Mouse (Mus musculus) midbrain, embryonic 14.5 days (tissue): ENCODE results near the gene Smim15. TPM values are rescaled to one million over a fixed set of nuclear protein-coding genes. Genes with fewer than 3 reads are reported as not detected.
A peak's percentile ranks its signal among the peaks of the same experiment; 100 is the strongest.

Experiments used
- ATAC-seq: fragments of 200-750 bp; cut with Nextera tagmentation; 2 replicates; pipeline ENCODE4 v1.8.0; 2017; ENCODE audit warnings: moderate number of reproducible peaks, moderate library complexity; ENCODE audit not compliant: low FRiP score, low TSS enrichment
- DNase-seq: peaks from one replicate; pipeline ENCODE4 v3.0.0-alpha.2; 2015
- H3K27ac ChIP-seq: fragments of 300-500 bp; sonication (generic); replicated peaks from 2 replicates; pipeline ENCODE4 v1.5.1; 2014; ENCODE audit warnings: mild to moderate bottlenecking, low read depth, low read length, moderate library complexity
- H3K27me3 ChIP-seq: fragments of 300-500 bp; sonication (generic); 2 replicates; pipeline ENCODE4 v1.6.1; 2014; ENCODE audit warnings: low read length, control low read depth, mixed read lengths; ENCODE audit not compliant: control insufficient read depth, insufficient read depth
- H3K36me3 ChIP-seq: fragments of 300-500 bp; sonication (generic); 2 replicates; pipeline ENCODE4 v1.6.1; 2014; ENCODE audit warnings: low read length, control low read depth; ENCODE audit not compliant: control insufficient read depth, insufficient read depth
- H3K4me1 ChIP-seq: fragments of 300-500 bp; sonication (generic); 2 replicates; pipeline ENCODE4 v1.6.1; 2014; ENCODE audit warnings: mild to moderate bottlenecking, antibody characterized with exemption, low read length, control low read depth; ENCODE audit not compliant: control insufficient read depth, insufficient read depth
- H3K4me2 ChIP-seq: fragments of 300-500 bp; sonication (generic); 2 replicates; pipeline ENCODE4 v1.6.1; 2014; ENCODE audit warnings: mild to moderate bottlenecking, low read length, moderate library complexity
- H3K4me3 ChIP-seq: fragments of 300-500 bp; sonication (generic); replicated peaks from 2 replicates; pipeline ENCODE4 v1.5.1; 2014; ENCODE audit warnings: low read depth, low read length
- H3K9ac ChIP-seq: fragments of 300-500 bp; sonication (generic); replicated peaks from 2 replicates; pipeline ENCODE4 v1.6.1; 2014; ENCODE audit warnings: mild to moderate bottlenecking, low read length, moderate library complexity
- H3K9me3 ChIP-seq: fragments of 300-500 bp; sonication (generic); 2 replicates; pipeline ENCODE4 v1.6.1; 2016; ENCODE audit warnings: low read length, control low read depth, mixed read lengths; ENCODE audit not compliant: control insufficient read depth
- WGBS: fragments of 180-500 bp; shearing (Covaris S2); extraction: QIAGEN DNeasy Blood & Tissue Kit; methylation state at CpG from one replicate; pipeline ENCODE4 v1.1.7; 2014; 5-methylcytosine and 5-hydroxymethylcytosine counted together
- polyA plus RNA-seq: library from polyadenylated mRNA; unstranded; fragments of >200 nt; fragmentation: Nextera tagmentation; extraction: Ambion mirVana; gene quantifications from 2 replicates; pipeline ENCODE4 v1.2.1, GENCODE M21; 2014

The Smim15 gene
- polyA plus RNA-seq, 1 experiment from 2014 or later: 37.9 TPM

DNA sequence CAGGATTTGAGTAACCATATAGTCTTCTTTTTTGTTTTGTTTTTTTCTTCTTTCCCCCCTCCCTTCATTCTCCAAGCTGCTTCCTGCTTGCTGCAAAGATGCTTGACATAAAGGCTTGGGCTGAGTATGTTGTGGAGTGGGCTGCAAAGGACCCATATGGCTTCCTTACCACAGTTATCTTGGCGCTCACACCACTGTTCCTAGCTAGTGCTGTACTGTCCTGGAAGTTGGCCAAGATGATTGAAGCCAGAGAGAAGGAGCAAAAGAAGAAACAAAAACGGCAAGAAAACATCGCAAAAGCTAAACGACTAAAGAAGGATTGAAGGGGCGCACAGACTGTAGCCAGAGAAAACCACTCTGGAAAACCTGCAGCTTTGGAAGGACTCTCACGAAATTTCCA lies 3.1 kb downstream of the Smim15 start:
- Histone ChIP-seq H3K9me3 (no peaks in the 10 kb centered on the region), H3K4me2 (no peak overlapping the region), H3K27ac (no peak overlapping the region), H3K36me3 (peaks cover 7% of the 10 kb centered on the region; the same call in 1 of the 2 replicates), H3K27me3 (no peaks in the 10 kb centered on the region), H3K9ac (no peak overlapping the region), H3K4me3 (no peak overlapping the region), H3K4me1 (peaks cover 17% of the 10 kb centered on the region)
- no peak for DNase-seq
- WGBS: 92% methylated on average over 6 of the region's 6 CpGs
- no peak for ATAC-seq

GRCm38 (mm10) chr13:108056896-108057295 lies 12.7 kb downstream of the Smim15 start:
- Histone ChIP-seq H3K27me3 (no peaks in the 10 kb centered on the region), H3K36me3 (no peaks in the 10 kb centered on the region), H3K27ac (no peak overlapping the region), H3K9me3 (no peaks in the 10 kb centered on the region), H3K9ac (no peak overlapping the region), H3K4me3 (no peak overlapping the region), H3K4me1 (peaks cover 17% of the 10 kb centered on the region), H3K4me2 (no peak overlapping the region)
- 85% methylated on average over 3 of the region's 3 CpGs for WGBS
- ATAC-seq: no peak
- no peak for DNase-seq

DNA sequence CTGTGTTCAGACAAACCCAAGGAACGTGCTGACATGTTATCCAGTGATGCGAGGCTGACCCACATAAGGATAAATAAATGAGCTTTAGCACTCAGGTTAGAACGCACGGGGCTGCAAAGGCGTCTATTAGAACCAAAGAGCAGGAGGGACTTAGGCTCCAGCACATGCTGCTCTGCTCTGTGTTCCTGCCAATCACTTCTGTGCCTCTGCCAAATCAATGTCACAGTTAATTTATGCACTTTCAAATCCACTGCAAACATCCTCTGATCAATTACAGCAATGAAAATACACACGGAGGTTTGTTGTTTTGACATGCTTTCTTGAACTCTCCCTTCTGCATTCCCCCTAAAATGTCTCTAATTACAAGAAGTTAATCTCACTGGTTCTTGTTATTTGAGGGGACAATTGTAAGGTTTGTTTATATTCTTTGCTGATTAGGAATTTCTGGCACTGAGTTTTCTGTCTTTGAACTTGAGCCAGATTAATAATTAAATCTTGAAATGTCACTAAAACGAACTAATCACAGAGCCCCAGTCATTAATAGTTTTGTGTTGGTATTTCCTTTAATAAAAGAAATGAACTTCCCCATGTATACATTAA lies 16.1 kb downstream of the Smim15 start:
- H3K9ac ChIP-seq: no peak overlapping the region
- H3K9me3 ChIP-seq: no peaks in the 10 kb centered on the region
- DNase-seq (peak; percentile 69), ATAC-seq (peak; percentile 76)
- no peaks in the 10 kb centered on the region for H3K36me3 ChIP-seq
- H3K4me2 ChIP-seq: no peak overlapping the region
- H3K27me3 ChIP-seq: no peaks in the 10 kb centered on the region
- no peak overlapping the region for H3K4me3 ChIP-seq
- H3K27ac ChIP-seq: no peak overlapping the region
- peaks cover 22% of the 10 kb centered on the region for H3K4me1 ChIP-seq
- 5% methylated on average over 7 of the region's 7 CpGs for WGBS

GRCm38 (mm10) chr13:108060936-108061578 lies 16.8 kb downstream of the Smim15 start:
- ATAC-seq (no peak), DNase-seq (peak; percentile 44)
- Histone ChIP-seq H3K4me1 (peaks cover 22% of the 10 kb centered on the region), H3K27ac (0 out of 2 replicates have a peak overlapping the region, but pooled peaks have one; percentile 13), H3K9me3 (no peaks in the 10 kb centered on the region), H3K27me3 (no peaks in the 10 kb centered on the region), H3K36me3 (no peaks in the 10 kb centered on the region), H3K4me3 (no peak overlapping the region), H3K9ac (no peak overlapping the region), H3K4me2 (no peak overlapping the region)
- WGBS: 12% methylated on average over 8 of the region's 8 CpGs

DNA sequence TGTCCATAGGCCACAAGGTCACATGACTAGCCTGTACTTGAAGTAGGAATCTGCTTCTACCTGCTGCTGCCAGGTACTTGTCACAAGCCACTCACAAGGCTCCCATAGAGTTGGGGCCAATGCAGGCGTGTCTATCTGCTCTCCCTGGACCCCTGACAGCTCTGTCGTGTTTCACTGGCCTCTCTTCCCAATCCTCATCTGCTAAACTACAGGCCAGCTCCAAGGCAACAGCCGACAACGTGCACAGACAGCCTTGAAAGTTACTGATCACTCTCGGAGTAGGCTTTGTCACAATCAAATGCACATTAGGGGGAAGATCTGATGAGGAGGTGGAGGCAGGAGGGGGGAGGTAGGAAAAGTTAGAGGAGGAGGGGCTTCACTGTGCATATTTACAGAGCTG lies 18.7 kb downstream of the Smim15 start:
- Histone ChIP-seq H3K9ac (no peak overlapping the region), H3K4me3 (no peak overlapping the region), H3K4me1 (peaks cover 22% of the 10 kb centered on the region), H3K9me3 (no peaks in the 10 kb centered on the region), H3K27me3 (no peaks in the 10 kb centered on the region), H3K4me2 (no peak overlapping the region), H3K36me3 (no peaks in the 10 kb centered on the region), H3K27ac (no peak overlapping the region)
- ATAC-seq (no peak), DNase-seq (no peak)
- WGBS: 40% methylated on average over 5 of the region's 5 CpGs

DNA sequence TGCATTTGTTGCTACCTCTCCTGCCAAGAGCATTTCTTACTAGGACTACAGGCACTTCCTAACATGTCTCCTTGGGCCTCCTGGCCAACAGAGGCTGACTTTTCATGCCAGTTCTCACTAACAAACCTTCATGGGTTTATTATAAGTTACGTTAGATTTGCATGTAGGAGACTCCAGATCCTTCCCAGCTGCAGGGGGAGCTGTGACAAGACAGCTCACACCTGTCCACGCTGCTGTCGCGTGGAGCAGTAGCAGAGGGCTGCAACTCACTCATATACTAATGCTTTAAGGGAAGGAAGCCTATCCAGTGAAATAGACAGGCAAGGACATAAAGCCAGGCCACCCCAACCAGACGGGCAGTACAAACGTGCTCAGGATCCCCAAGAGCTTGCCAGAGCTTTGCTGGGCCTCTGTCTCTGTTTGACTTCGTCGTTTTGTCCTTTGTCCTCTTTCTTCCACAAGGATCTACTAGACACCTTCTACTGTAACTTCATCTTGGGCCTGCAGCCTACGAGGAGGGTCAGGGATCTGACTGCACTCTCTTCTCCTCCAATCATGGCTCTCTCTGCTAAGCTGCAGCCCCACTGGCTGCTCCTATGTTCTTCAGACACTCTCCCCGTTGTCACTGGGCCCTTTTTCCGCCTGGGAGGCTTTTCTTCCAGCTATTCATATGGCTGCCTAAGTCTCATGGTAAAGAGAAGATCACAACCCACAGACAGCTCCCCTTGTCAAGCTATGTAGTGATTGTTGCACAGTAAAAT lies 19.3 kb downstream of the Smim15 start:
- no peak overlapping the region for H3K4me3 ChIP-seq
- H3K27ac ChIP-seq: no peak overlapping the region
- ATAC-seq (no peak), DNase-seq (no peak)
- no peak overlapping the region for H3K4me2 ChIP-seq
- no peak overlapping the region for H3K9ac ChIP-seq
- no peaks in the 10 kb centered on the region for H3K36me3 ChIP-seq
- 48% methylated on average over 11 of the region's 11 CpGs for WGBS
- no peaks in the 10 kb centered on the region for H3K9me3 ChIP-seq
- H3K4me1 ChIP-seq: peaks cover 22% of the 10 kb centered on the region
- no peaks in the 10 kb centered on the region for H3K27me3 ChIP-seq

DNA sequence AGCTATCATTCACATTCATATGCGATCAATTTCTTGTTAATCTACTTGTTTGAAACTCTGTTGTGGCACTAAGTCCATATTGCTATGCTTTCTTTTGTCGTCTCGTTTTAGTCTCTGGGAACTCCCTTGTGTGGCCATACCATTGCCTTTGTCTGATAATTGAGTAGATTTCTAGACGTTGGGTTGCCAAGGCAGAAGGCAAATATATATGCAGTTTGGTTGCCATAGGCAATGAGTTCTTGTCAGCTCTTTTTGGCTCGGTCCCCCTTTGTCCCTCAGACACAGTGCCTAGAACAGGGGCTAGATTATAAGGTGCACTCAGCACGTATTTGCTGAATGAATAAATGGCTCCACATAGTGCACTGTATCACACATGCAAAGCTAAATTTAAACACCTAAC lies 20.1 kb downstream of the Smim15 start:
- Histone ChIP-seq H3K4me1 (peaks cover 22% of the 10 kb centered on the region), H3K9me3 (no peaks in the 10 kb centered on the region), H3K4me2 (no peak overlapping the region), H3K36me3 (no peaks in the 10 kb centered on the region), H3K9ac (no peak overlapping the region), H3K27me3 (no peaks in the 10 kb centered on the region), H3K4me3 (no peak overlapping the region), H3K27ac (no peak overlapping the region)
- DNase-seq (peak; percentile 44), ATAC-seq (no peak)
- 11% methylated on average over 6 of the region's 6 CpGs for WGBS

DNA sequence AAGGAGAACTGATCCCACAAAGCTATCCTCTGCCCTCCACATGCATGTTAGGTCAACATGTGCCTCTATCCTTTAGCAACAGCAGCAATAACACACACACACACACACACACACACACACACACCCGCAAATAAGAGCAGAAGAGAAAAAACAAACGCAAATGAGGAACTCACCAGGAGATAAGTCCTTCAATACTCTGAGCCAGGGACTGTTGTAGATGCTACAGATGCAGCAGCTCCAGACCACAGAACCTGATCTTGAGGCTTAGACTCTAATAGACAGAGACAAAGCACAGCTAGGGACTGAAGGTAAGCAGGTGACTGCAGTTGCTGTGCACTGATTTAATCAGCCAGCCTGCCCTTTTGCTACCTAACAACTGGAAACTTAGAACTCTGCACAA lies 21.8 kb downstream of the Smim15 start:
- Histone ChIP-seq H3K4me1 (peaks cover 11% of the 10 kb centered on the region), H3K9me3 (no peaks in the 10 kb centered on the region), H3K9ac (no peak overlapping the region), H3K36me3 (no peaks in the 10 kb centered on the region), H3K27ac (no peak overlapping the region), H3K4me2 (no peak overlapping the region), H3K4me3 (no peak overlapping the region), H3K27me3 (no peaks in the 10 kb centered on the region)
- no peak for ATAC-seq
- DNase-seq: no peak
- 75% methylated on average over 2 of the region's 2 CpGs for WGBS
